Comparison of ENCODE assay signal across 15 mouse cellular contexts in the genomic region with DNA sequence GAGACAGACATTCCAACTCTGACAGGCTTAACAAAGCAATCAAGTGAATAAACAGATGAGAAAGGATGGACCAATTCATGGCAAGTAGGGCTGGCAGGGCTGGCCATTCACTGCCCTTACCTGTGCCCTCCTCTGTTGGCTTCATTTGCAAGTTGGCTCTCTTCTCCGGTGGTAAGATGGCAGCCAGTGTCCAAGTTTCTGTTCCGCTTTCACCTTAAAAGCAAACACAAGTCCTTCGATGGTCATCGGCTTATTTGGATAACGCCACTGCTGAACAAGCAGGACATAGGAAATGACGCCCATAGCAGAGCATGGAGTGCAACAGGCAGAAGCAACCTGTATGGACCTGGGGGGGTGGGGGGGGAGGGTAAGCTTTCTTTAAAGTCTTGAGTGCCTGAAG.
"Had no signal": no experiment of that assay in that cellular context is flagged by ENCODE, and none has a peak within 500 bp of the region (broad histone marks: within the 10 kb centered on the region; RNA-seq: fewer than 3 reads in every experiment).

No protein-coding gene starts in this region.

- H3K27ac ChIP-seq: neural tube, embryonic 15.5 days; stomach, embryonic 15.5 days; stomach, postnatal 0 days had no signal

- H3K4me3 ChIP-seq: neural tube, embryonic 15.5 days; stomach, embryonic 15.5 days had no signal

- H3K27me3 ChIP-seq: neural tube, embryonic 15.5 days; stomach, embryonic 15.5 days had no signal

- H3K4me1 ChIP-seq: neural tube, embryonic 15.5 days; stomach, embryonic 15.5 days had no signal

- H3K4me2 ChIP-seq: neural tube, embryonic 15.5 days; stomach, embryonic 15.5 days had no signal

- H3K36me3 ChIP-seq: neural tube, embryonic 15.5 days; stomach, embryonic 15.5 days had no signal

- H3K9me3 ChIP-seq: neural tube, embryonic 15.5 days; stomach, embryonic 15.5 days had no signal

- DNase-seq: retina, postnatal 1 day; right cerebral cortex, adult 18-20 months; right cerebral cortex, postnatal 14 days; right cerebral cortex, postnatal 25 days; right cerebral cortex, postnatal 4 days; spleen, adult 18-20 months; thymus, adult 18-20 months; thymus, adult 2 months; thymus, postnatal 14 days; thymus, postnatal 25 days; thymus, postnatal 36 days; thymus, postnatal 4 days had no signal

- H3K9ac ChIP-seq: neural tube, embryonic 15.5 days; stomach, embryonic 15.5 days had no signal
